Mouse (Mus musculus): ENCODE measurements around the gene Chd2. TPM values are rescaled to one million over a fixed set of nuclear protein-coding genes. Genes with fewer than 3 reads are reported as not detected.

The Chd2 gene
- polyA plus RNA-seq, 1 experiment from 2014 or later: 41.6 TPM

- ATAC-seq (replicated peaks; ENCODE audit: low FRiP score, low read depth): peak; percentile 98
- H3K9me3 ChIP-seq (replicated peaks; ENCODE audit: low read length): no peaks in the 10 kb centered on the region
- H3K4me3 ChIP-seq (replicated peaks; ENCODE audit: low read depth, low read length): peak overlapping the region; percentile 47
- peaks cover 34% of the 10 kb centered on the region for H3K4me1 ChIP-seq (replicated peaks; ENCODE audit: insufficient read depth, low read length)
- no peak for TF ChIP-seq CTCF (IDR thresholded peaks at IDR 0.05; ENCODE audit: low read depth)
- H3K9ac ChIP-seq (ENCODE audit: low read depth, low read length): peak overlapping the region; percentile 69; the same call in 1 of the 2 replicates
- WGBS: under 1% methylated on average over 46 of the region's 46 CpGs
- peak overlapping the region; percentile 74 for H3K4me2 ChIP-seq (ENCODE audit: low read length)
- H3K27me3 ChIP-seq (ENCODE audit: insufficient read depth, low read length): no peaks in the 10 kb centered on the region
- H3K36me3 ChIP-seq (ENCODE audit: insufficient read depth, low read length): no peaks in the 10 kb centered on the region
- H3K27ac ChIP-seq: peak overlapping the region; percentile 96
- peak; percentile 99 for DNase-seq (ENCODE audit: low spot score)
Observed at GRCm38 (mm10) chr7:73537634-73538423, 3.8 kb downstream of the Chd2 start.

- 9% methylated on average over 10 of the region's 10 CpGs for WGBS
- DNase-seq (ENCODE audit: low spot score): peak; percentile 64
Observed at GRCm38 (mm10) chr7:73537228-73537627, 4.4 kb downstream of the Chd2 start.

GRCm38 (mm10) chr7:73536579-73536978 lies 5.1 kb downstream of the Chd2 start:
- DNase-seq (ENCODE audit: low spot score): no peak
- WGBS: 54% methylated on average over 2 of the region's 2 CpGs
- peak overlapping the region; percentile 96; the same call in 1 of the 2 replicates for H3K27ac ChIP-seq

More at GRCm38 (mm10) chr7:73537228-73537627, 4.4 kb downstream of the Chd2 start:
- Histone ChIP-seq H3K4me3 (replicated peaks; ENCODE audit: low read depth, low read length) (peak overlapping the region; percentile 44), H3K4me1 (replicated peaks; ENCODE audit: insufficient read depth, low read length) (peaks cover 35% of the 10 kb centered on the region), H3K9me3 (replicated peaks; ENCODE audit: low read length) (no peaks in the 10 kb centered on the region), H3K9ac (ENCODE audit: low read depth, low read length) (peak overlapping the region; percentile 69), H3K27me3 (ENCODE audit: insufficient read depth, low read length) (no peaks in the 10 kb centered on the region), H3K27ac (peak overlapping the region; percentile 96), H3K36me3 (ENCODE audit: insufficient read depth, low read length) (no peaks in the 10 kb centered on the region), H3K4me2 (ENCODE audit: low read length) (peak overlapping the region; percentile 63)
- no peak; the same call in 1 of the 2 replicates for ATAC-seq (replicated peaks; ENCODE audit: low FRiP score, low read depth)
- TF ChIP-seq CTCF (IDR thresholded peaks at IDR 0.05; ENCODE audit: low read depth): no peak

GRCm38 (mm10) chr7:73535861-73536200 lies 5.8 kb downstream of the Chd2 start:
- H3K4me3 ChIP-seq (replicated peaks; ENCODE audit: low read depth, low read length): no peak overlapping the region
- 36% methylated on average over 4 of the region's 4 CpGs for WGBS
- TF ChIP-seq CTCF (IDR thresholded peaks at IDR 0.05; ENCODE audit: low read depth): no peak
- H3K9ac ChIP-seq (ENCODE audit: low read depth, low read length): no peak overlapping the region
- H3K27ac ChIP-seq: peak overlapping the region; percentile 14
- H3K27me3 ChIP-seq (ENCODE audit: insufficient read depth, low read length): no peaks in the 10 kb centered on the region
- H3K4me2 ChIP-seq (ENCODE audit: low read length): peak overlapping the region; percentile 23
- H3K9me3 ChIP-seq (replicated peaks; ENCODE audit: low read length): no peaks in the 10 kb centered on the region
- H3K36me3 ChIP-seq (ENCODE audit: insufficient read depth, low read length): no peaks in the 10 kb centered on the region
- ATAC-seq (replicated peaks; ENCODE audit: low FRiP score, low read depth): no peak
- peaks cover 35% of the 10 kb centered on the region for H3K4me1 ChIP-seq (replicated peaks; ENCODE audit: insufficient read depth, low read length)
- no peak for DNase-seq (ENCODE audit: low spot score)

More at GRCm38 (mm10) chr7:73536579-73536978, 5.1 kb downstream of the Chd2 start:
- no peak for ATAC-seq (replicated peaks; ENCODE audit: low FRiP score, low read depth)
- Histone ChIP-seq H3K4me2 (ENCODE audit: low read length) (peak overlapping the region; percentile 63), H3K9me3 (replicated peaks; ENCODE audit: low read length) (no peaks in the 10 kb centered on the region), H3K4me3 (replicated peaks; ENCODE audit: low read depth, low read length) (peak overlapping the region; percentile 44), H3K27me3 (ENCODE audit: insufficient read depth, low read length) (no peaks in the 10 kb centered on the region), H3K36me3 (ENCODE audit: insufficient read depth, low read length) (no peaks in the 10 kb centered on the region), H3K9ac (ENCODE audit: low read depth, low read length) (0 out of 2 replicates have a peak overlapping the region, but pooled peaks have one; percentile 69), H3K4me1 (replicated peaks; ENCODE audit: insufficient read depth, low read length) (peaks cover 35% of the 10 kb centered on the region)
- no peak for TF ChIP-seq CTCF (IDR thresholded peaks at IDR 0.05; ENCODE audit: low read depth)

GRCm38 (mm10) chr7:73534937-73535860 lies 6.4 kb downstream of the Chd2 start:
- peak overlapping the region; percentile 23 for H3K4me2 ChIP-seq (ENCODE audit: low read length)
- no peaks in the 10 kb centered on the region for H3K36me3 ChIP-seq (ENCODE audit: insufficient read depth, low read length)
- ATAC-seq (replicated peaks; ENCODE audit: low FRiP score, low read depth) (no peak), DNase-seq (ENCODE audit: low spot score) (no peak)
- 72% methylated on average over 2 of the region's 2 CpGs for WGBS
- H3K27ac ChIP-seq: peak overlapping the region; percentile 14; the same call in 1 of the 2 replicates
- no peaks in the 10 kb centered on the region for H3K9me3 ChIP-seq (replicated peaks; ENCODE audit: low read length)
- TF ChIP-seq CTCF (IDR thresholded peaks at IDR 0.05; ENCODE audit: low read depth): no peak
- peaks cover 35% of the 10 kb centered on the region for H3K4me1 ChIP-seq (replicated peaks; ENCODE audit: insufficient read depth, low read length)
- no peaks in the 10 kb centered on the region for H3K27me3 ChIP-seq (ENCODE audit: insufficient read depth, low read length)
- H3K4me3 ChIP-seq (replicated peaks; ENCODE audit: low read depth, low read length): no peak overlapping the region
- H3K9ac ChIP-seq (ENCODE audit: low read depth, low read length): no peak overlapping the region

- peak overlapping the region; percentile 83 for H3K27ac ChIP-seq
- ATAC-seq (replicated peaks; ENCODE audit: low FRiP score, low read depth): no peak
- no peaks in the 10 kb centered on the region for H3K36me3 ChIP-seq (ENCODE audit: insufficient read depth, low read length)
- H3K4me3 ChIP-seq (replicated peaks; ENCODE audit: low read depth, low read length): no peak overlapping the region
- peak overlapping the region; percentile 35; the same call in 1 of the 2 replicates for H3K9ac ChIP-seq (ENCODE audit: low read depth, low read length)
- peak overlapping the region; percentile 25 for H3K4me2 ChIP-seq (ENCODE audit: low read length)
- 37% methylated on average over 2 of the region's 2 CpGs for WGBS
- peaks cover 35% of the 10 kb centered on the region for H3K4me1 ChIP-seq (replicated peaks; ENCODE audit: insufficient read depth, low read length)
- TF ChIP-seq CTCF (IDR thresholded peaks at IDR 0.05; ENCODE audit: low read depth): no peak
- no peak for DNase-seq (ENCODE audit: low spot score)
- H3K27me3 ChIP-seq (ENCODE audit: insufficient read depth, low read length): no peaks in the 10 kb centered on the region
- H3K9me3 ChIP-seq (replicated peaks; ENCODE audit: low read length): no peaks in the 10 kb centered on the region
Observed at GRCm38 (mm10) chr7:73533457-73533856, 8.2 kb downstream of the Chd2 start.

Measured in kidney, postnatal 0 days (tissue).